Mouse (Mus musculus) stomach, postnatal 0 days (tissue): ENCODE measurements around the gene Susd2.

Experiments
- CTCF ChIP-seq: IDR thresholded peaks from 2 replicates; pipeline ENCODE4 v1.5.1; 2016; ENCODE audit warnings: antibody characterized with exemption, low read depth, mild to moderate bottlenecking, moderate library complexity
- EP300 ChIP-seq: optimal IDR thresholded peaks from 2 replicates; pipeline ENCODE3; 2016; ENCODE audit warnings: antibody characterized with exemption

GRCm38 (mm10) chr10:75600189-75600730 is 43.5 kb downstream of the Susd2 start:
- TF ChIP-seq CTCF (no peak), EP300 (no peak)
